Mouse (Mus musculus) hindbrain, postnatal 0 days (tissue): Measurements from ENCODE around the gene Enkd1. TPM values are rescaled to one million over a fixed set of nuclear protein-coding genes. Genes with fewer than 3 reads are reported as not detected.
A peak's percentile ranks its signal among the peaks of the same experiment; 100 is the strongest.

ENCODE experiments used
- ATAC-seq: fragments of 200-750 bp; cut with Nextera tagmentation; 2 replicates; pipeline ENCODE4 v1.8.0; 2017; ENCODE audit warnings: mild to moderate bottlenecking, moderate TSS enrichment, moderate library complexity
- DNase-seq: peaks from one replicate; pipeline ENCODE4 v3.0.0-alpha.2; 2015; ENCODE audit warnings: low spot score
- H3K27ac ChIP-seq: fragments of 300-500 bp; sonication (generic); 2 replicates; pipeline ENCODE4 v1.5.1; 2014; ENCODE audit warnings: mild to moderate bottlenecking
- H3K27me3 ChIP-seq: fragments of 300-500 bp; sonication (generic); 2 replicates; pipeline ENCODE4 v1.6.1; 2014; ENCODE audit warnings: low read length, mixed read lengths; ENCODE audit not compliant: insufficient read depth
- H3K36me3 ChIP-seq: fragments of 300-500 bp; sonication (generic); 2 replicates; pipeline ENCODE4 v1.6.1; 2014; ENCODE audit warnings: low read length, mixed read lengths; ENCODE audit not compliant: insufficient read depth
- H3K4me1 ChIP-seq: fragments of 300-500 bp; sonication (generic); 2 replicates; pipeline ENCODE4 v1.6.1; 2014; ENCODE audit warnings: antibody characterized with exemption, low read length, mixed read lengths; ENCODE audit not compliant: insufficient read depth
- H3K4me2 ChIP-seq: fragments of 300-500 bp; sonication (generic); 2 replicates; pipeline ENCODE4 v1.6.1; 2014; ENCODE audit warnings: low read depth, mild to moderate bottlenecking, low read length, moderate library complexity, mixed read lengths
- H3K4me3 ChIP-seq: fragments of 300-500 bp; sonication (generic); 2 replicates; pipeline ENCODE4 v1.5.1; 2014; ENCODE audit warnings: low read length
- H3K9ac ChIP-seq: fragments of 300-500 bp; sonication (generic); replicated peaks from 2 replicates; pipeline ENCODE4 v1.6.1; 2014; ENCODE audit warnings: mild to moderate bottlenecking, low read length, moderate library complexity, mixed read lengths
- H3K9me3 ChIP-seq: fragments of 300-500 bp; sonication (generic); 2 replicates; pipeline ENCODE4 v1.6.1; 2016; ENCODE audit warnings: low read length, mixed read lengths
- CTCF ChIP-seq: IDR thresholded peaks from 2 replicates; pipeline ENCODE4 v1.5.1; 2016; ENCODE audit warnings: antibody characterized with exemption, control low read depth, low read depth
- WGBS: fragments of 180-500 bp; shearing (Covaris S2); extraction: QIAGEN DNeasy Blood & Tissue Kit; methylation state at CpG from one replicate; pipeline ENCODE4 v1.1.7; 2014; 5-methylcytosine and 5-hydroxymethylcytosine counted together
- polyA plus RNA-seq: library from polyadenylated mRNA; unstranded; fragments of >200 nt; fragmentation: Nextera tagmentation; extraction: Ambion mirVana; gene quantifications from 2 replicates; pipeline ENCODE4 v1.2.1, GENCODE M21; 2015
- total RNA-seq: library from RNA; depleted of rRNA; stranded (reverse); fragments of >200 nt; gene quantifications from 2 replicates; pipeline ENCODE4 v1.2.3, GENCODE M21; 2014; rRNA removed

Gene Enkd1
- total and polyA plus RNA-seq, 2 experiments from 2014 or later: 11.7 to 18.5 TPM

- H3K9ac ChIP-seq: no peak overlapping the region
- H3K4me3 ChIP-seq: no peak overlapping the region
- no peaks in the 10 kb centered on the region for H3K27me3 ChIP-seq
- no peaks in the 10 kb centered on the region for H3K9me3 ChIP-seq
- no peak overlapping the region for H3K27ac ChIP-seq
- H3K4me2 ChIP-seq: no peak overlapping the region
- TF ChIP-seq CTCF: peak; percentile 41
- 93% methylated on average over 1 of the region's 1 CpGs for WGBS
- H3K4me1 ChIP-seq: no peaks in the 10 kb centered on the region
- H3K36me3 ChIP-seq: peaks cover 76% of the 10 kb centered on the region
- DNase-seq: no peak
- no peak for ATAC-seq
Observed at GRCm38 (mm10) chr8:105677891-105678290, 30.1 kb downstream of the Enkd1 start.

GRCm38 (mm10) chr8:105661167-105661566 lies 46.8 kb downstream of the Enkd1 start:
- Histone ChIP-seq H3K9me3 (no peaks in the 10 kb centered on the region), H3K4me3 (no peak overlapping the region), H3K4me2 (no peak overlapping the region), H3K4me1 (no peaks in the 10 kb centered on the region), H3K36me3 (peaks cover 14% of the 10 kb centered on the region), H3K9ac (no peak overlapping the region), H3K27ac (no peak overlapping the region), H3K27me3 (no peaks in the 10 kb centered on the region)
- WGBS: 82% methylated on average over 3 of the region's 3 CpGs
- peak; percentile 64 for TF ChIP-seq CTCF
- DNase-seq (peak; percentile 68), ATAC-seq (no peak)

DNA sequence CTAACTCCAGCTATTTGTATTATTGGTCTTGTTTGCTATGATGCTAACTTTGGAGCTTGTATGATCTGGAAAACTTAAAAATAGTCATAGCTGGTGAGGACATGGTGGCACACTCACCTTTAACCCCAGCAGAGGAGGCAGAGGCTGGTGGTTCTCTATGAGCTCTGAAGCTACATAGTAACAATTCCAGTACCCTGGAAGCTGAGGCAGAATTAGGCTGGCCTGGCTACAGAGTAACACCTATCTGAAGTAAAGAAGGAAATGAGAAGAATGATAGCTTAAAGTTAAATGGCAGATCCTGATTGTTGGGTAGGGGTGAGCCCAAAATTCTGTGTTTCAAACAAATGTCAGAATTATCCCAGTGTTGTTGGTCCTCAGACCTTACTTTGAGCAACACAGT lies 50.4 kb downstream of the Enkd1 start:
- H3K4me2 ChIP-seq: no peak overlapping the region
- H3K9me3 ChIP-seq: no peaks in the 10 kb centered on the region
- H3K9ac ChIP-seq: no peak overlapping the region
- H3K27me3 ChIP-seq: no peaks in the 10 kb centered on the region
- no peak for ATAC-seq
- H3K36me3 ChIP-seq: 0 out of 2 replicates have a peak, but pooled peaks cover 5% of the 10 kb centered on the region
- H3K4me1 ChIP-seq: no peaks in the 10 kb centered on the region
- no peak for TF ChIP-seq CTCF
- no peak overlapping the region for H3K4me3 ChIP-seq
- DNase-seq: no peak
- no peak overlapping the region for H3K27ac ChIP-seq

Other genes with a start within 250 kb of the Enkd1 start
- gene Tppp3, start 236.7 kb downstream of the Enkd1 start, total RNA-seq: 106 and 108 TPM in 2 replicates
- 197 and 201 TPM in 2 replicates for gene Tppp3, start 236.7 kb downstream of the Enkd1 start, polyA plus RNA-seq
- 49.3 and 54.2 TPM in 2 replicates for gene Zdhhc1, start 211.3 kb downstream of the Enkd1 start, total RNA-seq
- 31.3 and 34.7 TPM in 2 replicates for gene Zdhhc1, start 211.3 kb downstream of the Enkd1 start, polyA plus RNA-seq
- 6.1 and 9.9 TPM in 2 replicates for gene Hsd11b2, start 189.5 kb downstream of the Enkd1 start, total RNA-seq
- gene Hsd11b2, start 189.5 kb downstream of the Enkd1 start, polyA plus RNA-seq: 6.3 and 7.4 TPM in 2 replicates
- 231 and 249 TPM in 2 replicates for gene Atp6v0d1, start 142.2 kb downstream of the Enkd1 start, total RNA-seq
- 271 and 289 TPM in 2 replicates for gene Atp6v0d1, start 142.2 kb downstream of the Enkd1 start, polyA plus RNA-seq
- 14.4 and 15.1 TPM in 2 replicates for gene Ripor1, start 103.0 kb downstream of the Enkd1 start, total RNA-seq
- gene Ripor1, start 103.0 kb downstream of the Enkd1 start, polyA plus RNA-seq: 23.5 and 28.7 TPM in 2 replicates
- gene Ctcf, start 71.6 kb downstream of the Enkd1 start, total RNA-seq: 27.4 and 35.9 TPM in 2 replicates
- 87.4 and 88.1 TPM in 2 replicates for gene Ctcf, start 71.6 kb downstream of the Enkd1 start, polyA plus RNA-seq
- gene Agrp, start 70.8 kb downstream of the Enkd1 start, total RNA-seq: 2.1 TPM in 1 of 2 replicates, not detected in the other
- 1.3 and 1.4 TPM in 2 replicates for gene Agrp, start 70.8 kb downstream of the Enkd1 start, polyA plus RNA-seq
- gene Carmil2, start 21.9 kb downstream of the Enkd1 start, total RNA-seq: 1.8 and 6.0 TPM in 2 replicates
- 29.1 and 30.5 TPM in 2 replicates for gene Carmil2, start 21.9 kb downstream of the Enkd1 start, polyA plus RNA-seq
- 25.8 and 39.3 TPM in 2 replicates for gene Acd, start 7.1 kb downstream of the Enkd1 start, total RNA-seq
- 82.1 and 88.2 TPM in 2 replicates for gene Acd, start 7.1 kb downstream of the Enkd1 start, polyA plus RNA-seq
- gene Pard6a, start 7.1 kb downstream of the Enkd1 start, total RNA-seq: 67.6 and 84.6 TPM in 2 replicates
- gene Pard6a, start 7.1 kb downstream of the Enkd1 start, polyA plus RNA-seq: 74.4 and 75.5 TPM in 2 replicates
- gene 4933405L10Rik, start 555 bp downstream of the Enkd1 start, total RNA-seq: not detected in 2 replicates
- 0.38 and 0.42 TPM in 2 replicates for gene 4933405L10Rik, start 555 bp downstream of the Enkd1 start, polyA plus RNA-seq
- 53.1 and 56.3 TPM in 2 replicates for gene Gfod2, start 50.5 kb upstream of the Enkd1 start, total RNA-seq
- 53.7 and 53.8 TPM in 2 replicates for gene Gfod2, start 50.5 kb upstream of the Enkd1 start, polyA plus RNA-seq
- 10.5 and 15.7 TPM in 2 replicates for gene Ranbp10, start 119.1 kb upstream of the Enkd1 start, total RNA-seq
- gene Ranbp10, start 119.1 kb upstream of the Enkd1 start, polyA plus RNA-seq: 6.3 and 7.2 TPM in 2 replicates
- gene Tsnaxip1, start 119.5 kb upstream of the Enkd1 start, total RNA-seq: 0.36 and 0.37 TPM in 2 replicates
- gene Tsnaxip1, start 119.5 kb upstream of the Enkd1 start, polyA plus RNA-seq: 0.64 and 0.71 TPM in 2 replicates
- 40.9 and 45.3 TPM in 2 replicates for gene Cenpt, start 145.1 kb upstream of the Enkd1 start, total RNA-seq
- gene Cenpt, start 145.1 kb upstream of the Enkd1 start, polyA plus RNA-seq: 39.9 and 42.8 TPM in 2 replicates
- gene Thap11, start 146.9 kb upstream of the Enkd1 start, total RNA-seq: 86.9 and 112 TPM in 2 replicates
- gene Thap11, start 146.9 kb upstream of the Enkd1 start, polyA plus RNA-seq: 44.9 and 45.6 TPM in 2 replicates
- 20.1 and 49.6 TPM in 2 replicates for gene Nutf2, start 152.4 kb upstream of the Enkd1 start, total RNA-seq
- gene Nutf2, start 152.4 kb upstream of the Enkd1 start, polyA plus RNA-seq: 119 and 158 TPM in 2 replicates
- 113 and 118 TPM in 2 replicates for gene Edc4, start 172.7 kb upstream of the Enkd1 start, total RNA-seq
- gene Edc4, start 172.7 kb upstream of the Enkd1 start, polyA plus RNA-seq: 41.7 and 42.0 TPM in 2 replicates
- 0.75 and 3.3 TPM in 2 replicates for gene Nrn1l, start 185.4 kb upstream of the Enkd1 start, total RNA-seq
- gene Nrn1l, start 185.4 kb upstream of the Enkd1 start, polyA plus RNA-seq: 1.9 and 2.0 TPM in 2 replicates
- gene Pskh1, start 192.2 kb upstream of the Enkd1 start, total RNA-seq: 30.0 and 32.3 TPM in 2 replicates
- gene Pskh1, start 192.2 kb upstream of the Enkd1 start, polyA plus RNA-seq: 11.3 and 11.5 TPM in 2 replicates
- gene Ctrl, start 225.7 kb upstream of the Enkd1 start, total RNA-seq: 1.7 and 5.5 TPM in 2 replicates
- 3.1 and 3.3 TPM in 2 replicates for gene Ctrl, start 225.7 kb upstream of the Enkd1 start, polyA plus RNA-seq
- gene Psmb10, start 230.2 kb upstream of the Enkd1 start, total RNA-seq: 67.3 and 75.1 TPM in 2 replicates
- gene Psmb10, start 230.2 kb upstream of the Enkd1 start, polyA plus RNA-seq: 115 and 117 TPM in 2 replicates
- gene Lcat, start 235.2 kb upstream of the Enkd1 start, total RNA-seq: 24.7 and 26.5 TPM in 2 replicates
- 13.0 and 16.8 TPM in 2 replicates for gene Lcat, start 235.2 kb upstream of the Enkd1 start, polyA plus RNA-seq